Mouse (Mus musculus): ENCODE measurements around the gene Etnk1. TPM values are rescaled to one million over a fixed set of nuclear protein-coding genes. Genes with fewer than 3 reads are reported as not detected.
A peak's percentile ranks its signal among the peaks of the same experiment; 100 is the strongest.

Etnk1 gene
- total and polyA plus RNA-seq, 2 experiments from 2014 or later, result 7.4 to 22.0 TPM

- 65% methylated on average over 9 of the region's 9 CpGs for WGBS
- no peak overlapping the region for H3K9ac ChIP-seq (replicated peaks; ENCODE audit: low read depth, low read length)
- DNase-seq (ENCODE audit: low spot score) (no peak), ATAC-seq (ENCODE audit: insufficient read depth, low read depth) (no peak)
- H3K9me3 ChIP-seq (replicated peaks; ENCODE audit: control insufficient read depth, low read length), result no peaks in the 10 kb centered on the region
- H3K36me3 ChIP-seq (replicated peaks; ENCODE audit: control insufficient read depth, insufficient read depth, low read length), result peaks cover 29% of the 10 kb centered on the region
- H3K4me1 ChIP-seq (ENCODE audit: control insufficient read depth, insufficient read depth), result no peaks in the 10 kb centered on the region
- no peak overlapping the region for H3K27ac ChIP-seq (ENCODE audit: low read depth)
- no peak overlapping the region for H3K4me2 ChIP-seq (ENCODE audit: low read depth, low read length)
- TF ChIP-seq CTCF (IDR thresholded peaks at IDR 0.05; ENCODE audit: low read depth), result no peak
- no peak for TF ChIP-seq EP300 (IDR thresholded peaks at IDR 0.05; ENCODE audit: low read depth)
- no peak overlapping the region for H3K4me3 ChIP-seq (ENCODE audit: low read depth, low read length)
- no peaks in the 10 kb centered on the region for H3K27me3 ChIP-seq (ENCODE audit: control insufficient read depth, insufficient read depth, low read length)
These were observed 24.6 kb downstream of the Etnk1 start for GRCm38 (mm10) chr6:143191477-143192098.

- TF ChIP-seq EP300 (IDR thresholded peaks at IDR 0.05; ENCODE audit: low read depth) (no peak), CTCF (IDR thresholded peaks at IDR 0.05; ENCODE audit: low read depth) (no peak)
- Histone ChIP-seq H3K36me3 (replicated peaks; ENCODE audit: control insufficient read depth, insufficient read depth, low read length) (peaks cover 36% of the 10 kb centered on the region), H3K4me3 (ENCODE audit: low read depth, low read length) (no peak overlapping the region), H3K9me3 (replicated peaks; ENCODE audit: control insufficient read depth, low read length) (no peaks in the 10 kb centered on the region), H3K27ac (ENCODE audit: low read depth) (no peak overlapping the region), H3K9ac (replicated peaks; ENCODE audit: low read depth, low read length) (no peak overlapping the region), H3K4me1 (ENCODE audit: control insufficient read depth, insufficient read depth) (no peaks in the 10 kb centered on the region), H3K4me2 (ENCODE audit: low read depth, low read length) (no peak overlapping the region), H3K27me3 (ENCODE audit: control insufficient read depth, insufficient read depth, low read length) (no peaks in the 10 kb centered on the region)
- 77% methylated on average over 8 of the region's 8 CpGs for WGBS
- DNase-seq (ENCODE audit: low spot score) (no peak), ATAC-seq (ENCODE audit: insufficient read depth, low read depth) (no peak)
These were observed 25.7 kb downstream of the Etnk1 start for GRCm38 (mm10) chr6:143192709-143193108.

- 76% methylated on average over 10 of the region's 10 CpGs for WGBS
- Histone ChIP-seq H3K4me3 (ENCODE audit: low read depth, low read length) (no peak overlapping the region), H3K4me2 (ENCODE audit: low read depth, low read length) (no peak overlapping the region), H3K27me3 (ENCODE audit: control insufficient read depth, insufficient read depth, low read length) (no peaks in the 10 kb centered on the region), H3K9me3 (replicated peaks; ENCODE audit: control insufficient read depth, low read length) (no peaks in the 10 kb centered on the region), H3K36me3 (replicated peaks; ENCODE audit: control insufficient read depth, insufficient read depth, low read length) (peaks cover 41% of the 10 kb centered on the region), H3K9ac (replicated peaks; ENCODE audit: low read depth, low read length) (no peak overlapping the region), H3K27ac (ENCODE audit: low read depth) (no peak overlapping the region), H3K4me1 (ENCODE audit: control insufficient read depth, insufficient read depth) (no peaks in the 10 kb centered on the region)
- TF ChIP-seq CTCF (IDR thresholded peaks at IDR 0.05; ENCODE audit: low read depth) (no peak), EP300 (IDR thresholded peaks at IDR 0.05; ENCODE audit: low read depth) (no peak)
- DNase-seq (ENCODE audit: low spot score) (no peak), ATAC-seq (ENCODE audit: insufficient read depth, low read depth) (no peak)
These were observed 26.1 kb downstream of the Etnk1 start for GRCm38 (mm10) chr6:143193166-143193565.

- H3K9ac ChIP-seq (replicated peaks; ENCODE audit: low read depth, low read length), result no peak overlapping the region
- no peak for DNase-seq (ENCODE audit: low spot score)
- 46% methylated on average over 6 of the region's 6 CpGs for WGBS
These were observed 26.6 kb downstream of the Etnk1 start for GRCm38 (mm10) chr6:143193641-143194040.

GRCm38 (mm10) chr6:143197053-143197452 is 30.0 kb downstream of the Etnk1 start:
- Histone ChIP-seq H3K36me3 (replicated peaks; ENCODE audit: control insufficient read depth, insufficient read depth, low read length) (peaks cover 60% of the 10 kb centered on the region), H3K4me1 (ENCODE audit: control insufficient read depth, insufficient read depth) (no peaks in the 10 kb centered on the region), H3K4me3 (ENCODE audit: low read depth, low read length) (no peak overlapping the region), H3K9me3 (replicated peaks; ENCODE audit: control insufficient read depth, low read length) (no peaks in the 10 kb centered on the region), H3K9ac (replicated peaks; ENCODE audit: low read depth, low read length) (no peak overlapping the region), H3K27ac (ENCODE audit: low read depth) (no peak overlapping the region), H3K27me3 (ENCODE audit: control insufficient read depth, insufficient read depth, low read length) (no peaks in the 10 kb centered on the region), H3K4me2 (ENCODE audit: low read depth, low read length) (no peak overlapping the region)
- ATAC-seq (ENCODE audit: insufficient read depth, low read depth) (no peak), DNase-seq (ENCODE audit: low spot score) (no peak)
- WGBS, result 79% methylated on average over 13 of the region's 13 CpGs
- TF ChIP-seq CTCF (IDR thresholded peaks at IDR 0.05; ENCODE audit: low read depth), result no peak
- no peak for TF ChIP-seq EP300 (IDR thresholded peaks at IDR 0.05; ENCODE audit: low read depth)

More at GRCm38 (mm10) chr6:143193641-143194040, 26.6 kb downstream of the Etnk1 start:
- no peak overlapping the region for H3K4me3 ChIP-seq (ENCODE audit: low read depth, low read length)
- no peaks in the 10 kb centered on the region for H3K4me1 ChIP-seq (ENCODE audit: control insufficient read depth, insufficient read depth)
- no peaks in the 10 kb centered on the region for H3K27me3 ChIP-seq (ENCODE audit: control insufficient read depth, insufficient read depth, low read length)
- peaks cover 45% of the 10 kb centered on the region for H3K36me3 ChIP-seq (replicated peaks; ENCODE audit: control insufficient read depth, insufficient read depth, low read length)
- H3K27ac ChIP-seq (ENCODE audit: low read depth), result peak overlapping the region; percentile 28
- TF ChIP-seq EP300 (IDR thresholded peaks at IDR 0.05; ENCODE audit: low read depth), result no peak
- no peak for TF ChIP-seq CTCF (IDR thresholded peaks at IDR 0.05; ENCODE audit: low read depth)
- H3K4me2 ChIP-seq (ENCODE audit: low read depth, low read length), result no peak overlapping the region
- 0 out of 2 replicates have a peak, but pooled peaks have one; percentile 20 for ATAC-seq (ENCODE audit: insufficient read depth, low read depth)
- no peaks in the 10 kb centered on the region for H3K9me3 ChIP-seq (replicated peaks; ENCODE audit: control insufficient read depth, low read length)

- Histone ChIP-seq H3K4me3 (ENCODE audit: low read depth, low read length) (no peak overlapping the region), H3K4me1 (ENCODE audit: control insufficient read depth, insufficient read depth) (no peaks in the 10 kb centered on the region), H3K27ac (ENCODE audit: low read depth) (no peak overlapping the region), H3K9me3 (replicated peaks; ENCODE audit: control insufficient read depth, low read length) (no peaks in the 10 kb centered on the region), H3K4me2 (ENCODE audit: low read depth, low read length) (no peak overlapping the region), H3K9ac (replicated peaks; ENCODE audit: low read depth, low read length) (no peak overlapping the region), H3K27me3 (ENCODE audit: control insufficient read depth, insufficient read depth, low read length) (no peaks in the 10 kb centered on the region), H3K36me3 (replicated peaks; ENCODE audit: control insufficient read depth, insufficient read depth, low read length) (peaks cover 68% of the 10 kb centered on the region)
- DNase-seq (ENCODE audit: low spot score), result no peak
- TF ChIP-seq EP300 (IDR thresholded peaks at IDR 0.05; ENCODE audit: low read depth) (no peak), CTCF (IDR thresholded peaks at IDR 0.05; ENCODE audit: low read depth) (no peak)
- WGBS, result 92% methylated on average over 7 of the region's 7 CpGs
- no peak for ATAC-seq (ENCODE audit: insufficient read depth, low read depth)
These were observed 31.4 kb downstream of the Etnk1 start for GRCm38 (mm10) chr6:143198421-143198820.
